Mouse (Mus musculus) MEL (cell line): ENCODE results near the gene Slc1a3.

Experiments
- CHD1 ChIP-seq: IDR thresholded peaks from 2 replicates; pipeline ENCODE4 v1.6.1; 2012; ENCODE audit warnings: low read depth, mild to moderate bottlenecking, inconsistent platforms, low read length, improper control_type of control experiment
- CHD2 ChIP-seq: IDR thresholded peaks from 2 replicates; pipeline ENCODE4 v1.6.1; 2011; ENCODE audit warnings: low read length, improper control_type of control experiment
- CTCF ChIP-seq, 3 experiments: IDR thresholded peaks in 2 of 3; conservative IDR thresholded peaks in 1 of 3; 2 replicates each; pipeline ENCODE4 v1.5.1; 2011 to 2012; ENCODE audit warnings: low read length in 3 of 3, low read depth in 2 of 3, mild to moderate bottlenecking in 2 of 3, improper control_type of control experiment in 1 of 3, inconsistent platforms in 1 of 3, mixed read lengths in 1 of 3, moderate library complexity in 1 of 3; ENCODE audit not compliant: control insufficient read depth in 1 of 3, insufficient read depth in 1 of 3, poor library complexity in 1 of 3, severe bottlenecking in 1 of 3
- E2F4 ChIP-seq: IDR thresholded peaks from 2 replicates; pipeline ENCODE4 v1.6.1; 2011; ENCODE audit warnings: low read depth, low read length, improper control_type of control experiment, borderline replicate concordance
- EP300 ChIP-seq, 2 experiments: IDR thresholded peaks; 2 replicates each; pipeline ENCODE4 v1.6.1; 2011; ENCODE audit warnings: improper control_type of control experiment in 2 of 2, low read length in 2 of 2, low read depth in 1 of 2, mild to moderate bottlenecking in 1 of 2
- ETS1 ChIP-seq: IDR thresholded peaks from 2 replicates; pipeline ENCODE4 v1.6.1; 2012; ENCODE audit warnings: low read depth, mild to moderate bottlenecking, inconsistent platforms, low read length, improper control_type of control experiment, moderate library complexity
- RAD21 ChIP-seq: IDR thresholded peaks from 2 replicates; pipeline ENCODE4 v1.6.1; 2011; ENCODE audit warnings: mild to moderate bottlenecking, low read depth, low read length, improper control_type of control experiment
- USF2 ChIP-seq, 2 experiments: IDR thresholded peaks; 2 replicates each; pipeline ENCODE4 v1.6.1; 2011 to 2012; ENCODE audit warnings: improper control_type of control experiment in 2 of 2, low read length in 2 of 2, borderline replicate concordance in 1 of 2, inconsistent platforms in 1 of 2, low read depth in 1 of 2, mild to moderate bottlenecking in 1 of 2; ENCODE audit not compliant: insufficient read depth in 1 of 2
- ZC3H11A ChIP-seq: IDR thresholded peaks from 2 replicates; pipeline ENCODE4 v1.6.1; 2012; ENCODE audit warnings: low read depth, mild to moderate bottlenecking, inconsistent platforms, low read length, improper control_type of control experiment

- TF ChIP-seq CTCF (IDR thresholded peaks at IDR 0.05 in 2 of 3, conservative IDR thresholded peaks at IDR 0.05 in 1 of 3; ENCODE audit: control insufficient read depth in 1 of 3, insufficient read depth in 1 of 3, low read depth in 2 of 3, low read length in 3 of 3, poor library complexity in 1 of 3, severe bottlenecking in 1 of 3), result no peak
- no peak for TF ChIP-seq CHD1
- no peak for TF ChIP-seq ETS1
- TF ChIP-seq USF2 (IDR thresholded peaks at IDR 0.05; ENCODE audit: borderline replicate concordance in 1 of 2, insufficient read depth in 1 of 2, low read depth in 1 of 2, low read length in 2 of 2), result no peak
- no peak for TF ChIP-seq EP300 (IDR thresholded peaks at IDR 0.05; ENCODE audit: low read depth in 1 of 2, low read length in 2 of 2)
- no peak for TF ChIP-seq E2F4
- no peak for TF ChIP-seq ZC3H11A
- TF ChIP-seq RAD21, result no peak
- no peak for TF ChIP-seq CHD2
Measured at GRCm38 (mm10) chr15:8716330-8716964, 5.9 kb upstream of the Slc1a3 start.
